Mouse (Mus musculus): ENCODE measurements around the gene Pank3. TPM values are rescaled to one million over a fixed set of nuclear protein-coding genes. Genes with fewer than 3 reads are reported as not detected.

The Pank3 gene
- total RNA-seq, 1 experiment from 2014 or later, result 75.7 TPM

Small RNA genes lying within 50 kb of the gene (microRNA-seq; reads per million reads assigned to microRNA genes)
- gene Mir103-1, result 5.5 to 6.4 reads per million in 2 experiments

Other genes starting within 250 kb of the Pank3 start
- 0.21 TPM in 1 of 2 replicates, not detected in the other for gene Fbll1, start 29.4 kb downstream of the Pank3 start, total RNA-seq (2021)
- 66.6 and 70.8 TPM in 2 replicates for gene Rars, start 65.0 kb downstream of the Pank3 start, total RNA-seq (2021)
- gene Wwc1, start 211.0 kb downstream of the Pank3 start, total RNA-seq (2021), result 80.2 and 103 TPM in 2 replicates

Data from adrenal gland, postnatal 25 days (tissue).